Mouse (Mus musculus): ENCODE data around the gene Susd1.

GRCm38 (mm10) chr4:59422808-59423207 is 15.6 kb downstream of the Susd1 start:
- TF ChIP-seq POLR2A (IDR thresholded peaks at IDR 0.05; ENCODE audit: borderline replicate concordance, extremely low read depth, insufficient read depth, insufficient read length, poor library complexity, severe bottlenecking) (no peak), CTCF (IDR thresholded peaks at IDR 0.05; ENCODE audit: borderline replicate concordance, extremely low read depth, insufficient read depth, insufficient read length) (no peak)
